In the genomic region with DNA sequence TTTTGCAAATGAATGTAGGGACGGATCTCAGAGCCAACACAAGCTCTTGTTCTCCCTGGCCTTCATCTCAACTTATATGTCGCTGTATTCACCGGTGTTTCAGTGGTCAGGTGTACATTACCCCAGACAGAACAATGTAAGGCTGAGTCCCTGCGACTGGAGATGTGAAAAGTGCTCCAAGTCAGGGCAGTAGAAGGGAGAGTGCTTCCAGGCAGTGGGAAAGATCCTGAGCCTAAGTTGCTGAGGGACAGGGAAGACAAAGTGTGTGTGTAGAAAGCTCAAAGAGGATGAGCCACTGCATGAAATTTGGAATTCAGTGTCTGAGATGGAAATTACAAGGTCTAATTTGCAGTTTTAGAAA, we compare ENCODE assay signal across 8 mouse cellular contexts. TPM values are rescaled to one million over a fixed set of nuclear protein-coding genes. Genes with fewer than 3 reads are reported as not detected.
DNase-seq lines count a peak whose midpoint lies in the region; ATAC-seq and TF ChIP-seq lines count a peak whose summit lies in the region.

No protein-coding gene starts in this region.

- TF ChIP-seq CTCF in testis, adult 2 months (IDR thresholded peaks at IDR 0.05; ENCODE audit: control insufficient read depth, insufficient read depth, insufficient replicate concordance, low read depth, low read length): no peak

- peak overlapping the region; percentile 91 for H3K4me3 ChIP-seq in erythroblast, embryonic 14.5 days (replicated peaks)
- H3K4me3 ChIP-seq in testis, adult 2 months (ENCODE audit: control insufficient read depth, low read depth, low read length): peak overlapping the region; percentile 96
- H3K4me3 ChIP-seq in liver, embryonic 12.5 days: peak overlapping the region; percentile 87

- TF ChIP-seq POLR2A in testis, adult 2 months (IDR thresholded peaks at IDR 0.05; ENCODE audit: control insufficient read depth, low read depth, low read length): no peak

- 5% methylated on average over 4 of the region's 4 CpGs for WGBS in liver, embryonic 12.5 days (ENCODE audit: insufficient replicate concordance)

- H3K4me2 ChIP-seq in liver, embryonic 12.5 days: peak overlapping the region; percentile 84

- H3K27me3 ChIP-seq in erythroblast, embryonic 14.5 days (ENCODE audit: control insufficient read depth): 0 out of 2 replicates have a peak, but pooled peaks cover 2% of the 10 kb centered on the region
- H3K27me3 ChIP-seq in testis, adult 2 months (ENCODE audit: control insufficient read depth, insufficient read depth, low read length): no peaks in the 10 kb centered on the region
- H3K27me3 ChIP-seq in liver, embryonic 12.5 days (replicated peaks): no peaks in the 10 kb centered on the region

- peak overlapping the region; percentile 92 for H3K27ac ChIP-seq in testis, adult 2 months (ENCODE audit: control insufficient read depth, insufficient read depth, low read depth, low read length)
- H3K27ac ChIP-seq in liver, embryonic 12.5 days: peak overlapping the region; percentile 92

- peak overlapping the region; percentile 89 for H3K9ac ChIP-seq in liver, embryonic 12.5 days

- DNase-seq in testis, postnatal 14 days (ENCODE audit: low spot score): no peak
- no peak for DNase-seq in retina, postnatal 1 day
- no peak for DNase-seq in embryo, embryonic 11 days
- DNase-seq in spleen, postnatal 36 days (ENCODE audit: low spot score in 2 of 2): no peak

- peaks cover 7% of the 10 kb centered on the region for H3K36me3 ChIP-seq in erythroblast, embryonic 14.5 days (ENCODE audit: control insufficient read depth)
- peaks cover 2% of the 10 kb centered on the region for H3K36me3 ChIP-seq in testis, adult 2 months (ENCODE audit: control insufficient read depth, insufficient read depth, low read length)
- peaks cover 3% of the 10 kb centered on the region; the same call in 1 of the 2 replicates for H3K36me3 ChIP-seq in liver, embryonic 12.5 days

- H3K9me3 ChIP-seq in erythroblast, embryonic 14.5 days (ENCODE audit: control insufficient read depth, low read length): no peaks in the 10 kb centered on the region
- no peaks in the 10 kb centered on the region for H3K9me3 ChIP-seq in liver, embryonic 12.5 days (replicated peaks)

- peaks cover 35% of the 10 kb centered on the region for H3K4me1 ChIP-seq in erythroblast, embryonic 14.5 days (ENCODE audit: control insufficient read depth)
- peaks cover 6% of the 10 kb centered on the region for H3K4me1 ChIP-seq in testis, adult 2 months (ENCODE audit: control insufficient read depth, insufficient read depth, low read length)
- peaks cover 39% of the 10 kb centered on the region for H3K4me1 ChIP-seq in liver, embryonic 12.5 days

- no peak for ATAC-seq in erythroblast, adult 5-6 weeks (replicated peaks; ENCODE audit: low FRiP score, poor library complexity, severe bottlenecking)
- no peak for ATAC-seq in liver, embryonic 12.5 days

RNA-seq across cellular contexts. Expression of a gene that starts 0.7 kb away (rescaled TPM):
- 0.50 and 0.54 TPM in 2 replicates for polyA plus RNA-seq in erythroblast, embryonic 14.5 days (2012)
- 53.3 and 83.4 TPM in 2 replicates for total RNA-seq in erythroblast, adult 5-6 weeks (2015; ENCODE audit: low replicate concordance)
- 57.7 and 61.0 TPM in 2 replicates for total RNA-seq in erythroblast, adult 5-6 weeks (2017; ENCODE audit: low replicate concordance)
- 42.5 and 51.5 TPM in 2 replicates for polyA plus RNA-seq in testis, adult 2 months (2012; rRNA removed)
- 52.5 and 55.0 TPM in 2 replicates for polyA plus RNA-seq in liver, embryonic 12.5 days (2016; fragmentation: Nextera tagmentation; extraction: Ambion mirVana)

RNA-seq across cellular contexts. Expression of a gene that starts 26.3 kb away (rescaled TPM):
- 0.68 and 0.77 TPM in 2 replicates for polyA plus RNA-seq in erythroblast, embryonic 14.5 days (2012)
- total RNA-seq in erythroblast, adult 5-6 weeks (2015; ENCODE audit: low replicate concordance): 35.7 and 61.7 TPM in 2 replicates
- total RNA-seq in erythroblast, adult 5-6 weeks (2017; ENCODE audit: low replicate concordance): 34.6 and 41.4 TPM in 2 replicates
- polyA plus RNA-seq in testis, adult 2 months (2012; rRNA removed): 7.1 and 8.3 TPM in 2 replicates
- 207 TPM in 2 replicates for polyA plus RNA-seq in liver, embryonic 12.5 days (2016; fragmentation: Nextera tagmentation; extraction: Ambion mirVana)

RNA-seq across cellular contexts. Expression of a gene that starts 42.4 kb away (rescaled TPM):
- 1.8 and 2.0 TPM in 2 replicates for polyA plus RNA-seq in erythroblast, embryonic 14.5 days (2012)
- total RNA-seq in erythroblast, adult 5-6 weeks (2015; ENCODE audit: low replicate concordance): 7.3 and 8.8 TPM in 2 replicates
- 9.8 and 18.3 TPM in 2 replicates for total RNA-seq in erythroblast, adult 5-6 weeks (2017; ENCODE audit: low replicate concordance)
- 9.0 and 11.6 TPM in 2 replicates for polyA plus RNA-seq in testis, adult 2 months (2012; rRNA removed)
- polyA plus RNA-seq in liver, embryonic 12.5 days (2016; fragmentation: Nextera tagmentation; extraction: Ambion mirVana): 24.7 and 25.3 TPM in 2 replicates

Comparison
In these comparisons a context has a peak if more than half of its experiments do, and no peak if none do; other contexts are left out.
1. RNA of a gene that starts 0.7 kb away (polyA plus RNA-seq): 52.5 to 55.0 TPM in liver, embryonic 12.5 days and 42.5 to 51.5 TPM in testis, adult 2 months; 0.50 to 0.54 TPM in erythroblast, embryonic 14.5 days; every median in the first group is over 10 times any median in the second.
2. RNA of a gene that starts 26.3 kb away (polyA plus RNA-seq): 207 TPM in liver, embryonic 12.5 days; 7.1 to 8.3 TPM in testis, adult 2 months and 0.68 to 0.77 TPM in erythroblast, embryonic 14.5 days; every median in the first group is over 10 times any median in the second.
3. Peak in every context shown above with its lines, with median percentiles within 50 percentile points of each other: H3K4me3 ChIP-seq.